Mouse (Mus musculus) liver, embryonic 13.5 days (tissue): ENCODE results near the gene Ly9. TPM values are rescaled to one million over a fixed set of nuclear protein-coding genes. Genes with fewer than 3 reads are reported as not detected.

Experiments
- ATAC-seq: fragments of 200-750 bp; cut with Nextera tagmentation; 2 replicates; pipeline ENCODE4 v1.8.0; 2017; ENCODE audit warnings: low read depth, mild to moderate bottlenecking, moderate number of reproducible peaks, moderate library complexity
- DNase-seq: peaks from one replicate; pipeline ENCODE4 v3.0.0; 2022
- H3K27ac ChIP-seq: fragments of 300-500 bp; sonication (generic); 2 replicates; pipeline ENCODE4 v1.5.1; 2015; ENCODE audit warnings: moderate library complexity, mild to moderate bottlenecking, inconsistent platforms
- H3K27me3 ChIP-seq: fragments of 300-500 bp; sonication (generic); 2 replicates; pipeline ENCODE4 v1.6.1; 2015; ENCODE audit warnings: mild to moderate bottlenecking, inconsistent platforms
- H3K36me3 ChIP-seq: fragments of 300-500 bp; sonication (generic); 2 replicates; pipeline ENCODE4 v1.6.1; 2015; ENCODE audit warnings: mild to moderate bottlenecking, inconsistent platforms
- H3K4me1 ChIP-seq: fragments of 300-500 bp; sonication (generic); replicated peaks from 2 replicates; pipeline ENCODE4 v1.6.1; 2015; ENCODE audit warnings: inconsistent platforms
- H3K4me2 ChIP-seq: fragments of 300-500 bp; sonication (generic); 2 replicates; pipeline ENCODE4 v1.6.1; 2015; ENCODE audit warnings: inconsistent platforms, mild to moderate bottlenecking, moderate library complexity
- H3K4me3 ChIP-seq: fragments of 300-500 bp; sonication (generic); replicated peaks from 2 replicates; pipeline ENCODE4 v1.5.1; 2015; ENCODE audit warnings: mild to moderate bottlenecking, inconsistent platforms
- H3K9ac ChIP-seq: fragments of 300-500 bp; sonication (generic); 2 replicates; pipeline ENCODE4 v1.6.1; 2015; ENCODE audit warnings: mild to moderate bottlenecking, inconsistent platforms
- H3K9me3 ChIP-seq: fragments of 300-500 bp; sonication (generic); replicated peaks from 2 replicates; pipeline ENCODE4 v1.6.1; 2016; ENCODE audit warnings: inconsistent platforms
- WGBS: fragments of 180-500 bp; shearing (Covaris S2); methylation state at CpG from one replicate; pipeline ENCODE4 v1.1.7; 2015; ENCODE audit not compliant: insufficient replicate concordance; 5-methylcytosine and 5-hydroxymethylcytosine counted together
- polyA plus RNA-seq: library from polyadenylated mRNA; unstranded; fragments of >200 nt; fragmentation: Nextera tagmentation; extraction: Ambion mirVana; gene quantifications from 2 replicates; pipeline ENCODE4 v1.2.1, GENCODE M21; 2015

The Ly9 gene
- polyA plus RNA-seq: 0.95 and 1.4 TPM in 2 replicates

DNA sequence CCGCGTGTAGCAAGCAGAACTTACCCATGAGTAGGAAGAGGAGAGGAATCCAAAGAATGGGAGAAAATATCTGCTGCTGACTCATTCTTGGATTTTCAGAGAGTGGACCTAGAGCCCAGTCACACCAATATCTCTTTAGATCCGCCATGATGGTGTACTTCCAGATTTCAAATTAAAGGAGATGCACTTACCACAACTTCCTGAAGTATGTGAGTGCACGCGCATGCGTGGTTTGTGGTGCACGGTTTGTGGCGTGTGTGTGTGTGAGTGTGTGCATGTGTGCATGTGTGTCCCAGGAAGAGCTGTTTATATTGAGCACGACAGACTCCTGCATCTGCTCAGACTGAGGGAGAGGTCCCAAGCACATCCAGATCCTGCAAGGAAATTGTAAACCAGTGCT lies at the start of gene Ly9:
TSS of gene Ly9 (minus strand) at position 235 of the 400 bp plus-strand sequence.
- H3K9me3 ChIP-seq: no peaks in the 10 kb centered on the region
- no peak for DNase-seq
- H3K4me3 ChIP-seq: no peak within 1 kb of the TSS
- 23% methylated on average over 9 of the region's 9 CpGs for WGBS
- no peak for ATAC-seq
- H3K27ac ChIP-seq: no peak within 1 kb of the TSS
- H3K4me2 ChIP-seq: peak within 1 kb of the TSS; percentile 25; the same call in 1 of the 2 replicates
- H3K9ac ChIP-seq: no peak within 1 kb of the TSS
- no peaks in the 10 kb centered on the region for H3K27me3 ChIP-seq
- no peaks in the 10 kb centered on the region for H3K36me3 ChIP-seq
- no peaks in the 10 kb centered on the region for H3K4me1 ChIP-seq

DNA sequence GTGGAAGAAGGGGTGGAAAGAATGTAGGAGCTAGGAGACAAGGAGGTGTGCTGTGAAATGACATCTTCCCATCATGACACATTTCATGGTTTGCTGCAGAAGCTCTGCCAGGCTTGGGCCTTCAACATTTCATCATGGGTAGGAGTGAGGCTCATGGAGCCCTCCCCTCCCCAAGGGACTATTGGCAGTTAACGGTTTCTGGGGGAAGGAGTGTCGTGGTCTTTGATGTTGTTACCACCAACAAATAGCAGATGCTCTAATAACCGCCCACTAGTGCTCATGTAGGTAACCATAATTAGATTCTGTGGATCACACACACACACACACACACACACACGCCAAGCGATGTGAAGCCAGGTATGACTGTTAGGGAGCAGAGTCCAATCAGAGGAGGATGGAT lies 45.5 kb upstream of the Ly9 start, which contains the start of gene Slamf7:
TSS of gene Slamf7 (minus strand) at position 302 of the 400 bp plus-strand sequence.
- no peak within 1 kb of the TSS for H3K4me3 ChIP-seq
- no peaks in the 10 kb centered on the region for H3K4me1 ChIP-seq
- no peak within 1 kb of the TSS for H3K27ac ChIP-seq
- no peaks in the 10 kb centered on the region for H3K9me3 ChIP-seq
- no peak within 1 kb of the TSS for H3K4me2 ChIP-seq
- H3K36me3 ChIP-seq: no peaks in the 10 kb centered on the region
- WGBS: 62% methylated on average over 5 of the region's 5 CpGs
- no peaks in the 10 kb centered on the region for H3K27me3 ChIP-seq
- no peak for ATAC-seq
- no peak within 1 kb of the TSS for H3K9ac ChIP-seq
- DNase-seq: no peak

DNA sequence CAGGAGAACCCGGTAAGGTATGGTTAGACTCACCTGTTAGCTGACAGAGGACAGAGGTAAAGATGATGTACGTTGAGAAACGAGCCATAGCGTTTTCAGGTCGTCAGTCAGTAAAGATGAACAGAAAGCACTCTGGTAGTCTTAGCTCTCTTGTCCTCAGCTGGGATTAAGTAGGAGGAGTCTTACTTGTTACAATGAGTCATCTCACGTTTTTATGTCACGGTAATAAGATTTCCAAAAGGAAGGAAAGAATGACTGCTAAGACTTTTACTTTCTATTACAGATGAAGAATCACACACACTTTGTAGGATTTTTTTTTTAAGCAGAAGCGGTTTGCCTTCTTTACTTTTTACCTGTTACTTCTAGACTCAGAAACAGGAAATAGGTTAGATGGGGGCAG lies 41.6 kb upstream of the Ly9 start:
- H3K9me3 ChIP-seq: no peaks in the 10 kb centered on the region
- H3K27ac ChIP-seq: no peak overlapping the region
- peaks cover 5% of the 10 kb centered on the region for H3K4me1 ChIP-seq
- WGBS: 57% methylated on average over 8 of the region's 8 CpGs
- no peak for ATAC-seq
- H3K27me3 ChIP-seq: no peaks in the 10 kb centered on the region
- no peak overlapping the region for H3K9ac ChIP-seq
- H3K4me2 ChIP-seq: no peak overlapping the region
- no peak for DNase-seq
- H3K4me3 ChIP-seq: no peak overlapping the region
- H3K36me3 ChIP-seq: no peaks in the 10 kb centered on the region

DNA sequence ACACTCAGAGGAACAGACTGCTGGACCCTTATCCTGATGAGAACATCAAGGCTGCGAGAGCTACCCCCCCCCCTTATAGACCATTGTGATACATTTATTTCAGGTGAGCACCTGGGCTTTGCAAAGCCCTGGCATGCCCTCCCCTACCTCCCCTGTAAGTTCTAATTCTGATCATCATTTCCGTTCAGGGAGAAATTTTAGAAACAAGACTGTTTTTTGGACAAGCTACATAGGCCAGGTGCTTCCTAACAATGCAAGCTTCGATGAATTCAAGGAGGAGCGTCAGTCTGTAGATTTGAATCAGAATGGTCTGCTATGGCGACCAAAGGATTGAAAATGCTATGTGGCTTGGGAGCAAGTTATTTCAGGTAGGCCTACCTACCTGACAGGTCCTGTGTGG lies 40.5 kb upstream of the Ly9 start:
- Histone ChIP-seq H3K27ac (no peak overlapping the region), H3K4me3 (no peak overlapping the region), H3K4me2 (no peak overlapping the region), H3K27me3 (no peaks in the 10 kb centered on the region), H3K36me3 (no peaks in the 10 kb centered on the region), H3K9me3 (no peaks in the 10 kb centered on the region), H3K4me1 (peaks cover 12% of the 10 kb centered on the region), H3K9ac (no peak overlapping the region)
- DNase-seq (no peak), ATAC-seq (no peak)
- 64% methylated on average over 5 of the region's 5 CpGs for WGBS

DNA sequence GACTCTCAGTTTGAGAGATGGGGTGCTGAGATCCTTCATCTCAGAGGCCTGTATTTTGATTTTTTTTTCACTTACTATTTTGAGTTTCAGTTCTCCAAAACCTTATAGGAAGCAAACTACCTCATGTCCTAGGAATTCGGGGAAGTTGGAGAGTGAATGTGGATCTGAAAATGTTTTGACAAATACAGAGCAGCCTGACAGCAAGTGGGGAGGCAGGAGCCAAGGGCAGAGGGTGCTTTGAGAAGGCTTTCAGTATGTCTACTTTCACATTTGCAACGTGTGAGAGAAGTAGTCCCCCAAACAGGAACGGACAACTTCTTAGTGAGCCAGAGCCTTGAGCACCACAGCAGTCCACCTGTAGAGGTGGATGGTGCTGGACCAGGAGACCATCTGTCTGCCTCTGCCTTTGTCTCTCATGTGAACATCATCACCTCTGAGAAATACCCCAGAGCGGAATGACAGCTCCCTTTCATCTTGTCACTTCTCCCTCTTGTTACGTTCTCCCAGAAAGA lies 39.3 kb upstream of the Ly9 start:
- no peak overlapping the region for H3K4me2 ChIP-seq
- no peaks in the 10 kb centered on the region for H3K36me3 ChIP-seq
- no peak overlapping the region for H3K9ac ChIP-seq
- peaks cover 12% of the 10 kb centered on the region for H3K4me1 ChIP-seq
- no peaks in the 10 kb centered on the region for H3K9me3 ChIP-seq
- H3K27me3 ChIP-seq: no peaks in the 10 kb centered on the region
- no peak overlapping the region for H3K4me3 ChIP-seq
- DNase-seq: no peak
- WGBS: 52% methylated on average over 5 of the region's 5 CpGs
- H3K27ac ChIP-seq: no peak overlapping the region
- no peak for ATAC-seq

DNA sequence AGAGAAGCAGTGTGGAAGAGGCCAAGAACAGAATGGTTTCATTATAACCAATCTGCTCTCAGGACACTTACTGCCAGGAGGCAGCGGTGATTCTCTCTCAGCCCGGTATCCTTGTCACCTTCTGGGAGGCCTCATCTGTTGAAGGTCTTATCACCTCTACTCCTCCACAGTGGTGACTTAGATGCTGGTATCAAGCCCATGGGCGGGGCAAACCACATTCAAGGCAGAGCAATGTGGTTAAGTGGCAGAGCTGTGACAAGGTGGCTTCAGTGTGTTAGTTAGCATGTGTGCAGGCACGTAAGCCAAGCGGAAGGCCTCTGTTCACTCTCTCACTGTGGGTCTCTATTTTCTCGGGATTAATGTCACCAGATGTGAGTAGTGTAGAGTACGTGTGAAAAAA lies 36.4 kb upstream of the Ly9 start:
- no peaks in the 10 kb centered on the region for H3K27me3 ChIP-seq
- H3K4me3 ChIP-seq: no peak overlapping the region
- no peaks in the 10 kb centered on the region for H3K36me3 ChIP-seq
- no peak overlapping the region for H3K4me2 ChIP-seq
- 24% methylated on average over 7 of the region's 7 CpGs for WGBS
- ATAC-seq: peak; percentile 95
- H3K4me1 ChIP-seq: peaks cover 12% of the 10 kb centered on the region
- no peak overlapping the region for H3K27ac ChIP-seq
- H3K9ac ChIP-seq: no peak overlapping the region
- peak; percentile 70 for DNase-seq
- H3K9me3 ChIP-seq: no peaks in the 10 kb centered on the region

DNA sequence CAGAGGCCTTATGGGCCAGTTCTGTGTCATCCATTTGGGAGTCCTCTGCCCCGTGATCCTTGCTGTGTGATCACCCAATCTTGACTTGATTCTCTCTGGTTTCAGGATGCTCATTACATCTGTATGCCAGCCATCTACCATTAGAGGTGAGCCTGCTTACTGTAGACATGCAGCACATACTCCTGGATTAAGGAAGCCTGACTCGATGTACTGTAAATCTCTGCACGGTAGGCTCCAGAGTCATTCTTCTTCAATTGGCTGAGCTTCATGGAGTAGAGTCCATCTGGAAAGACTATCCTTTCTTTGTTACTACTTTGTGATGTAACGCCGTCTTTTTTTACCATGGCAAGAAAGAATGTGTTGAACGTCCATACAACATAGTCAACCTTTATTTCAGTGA lies 33.6 kb upstream of the Ly9 start:
- H3K9me3 ChIP-seq: no peaks in the 10 kb centered on the region
- DNase-seq: no peak
- peaks cover 12% of the 10 kb centered on the region for H3K4me1 ChIP-seq
- no peak overlapping the region for H3K4me3 ChIP-seq
- 78% methylated on average over 6 of the region's 6 CpGs for WGBS
- no peaks in the 10 kb centered on the region for H3K36me3 ChIP-seq
- no peak for ATAC-seq
- H3K4me2 ChIP-seq: no peak overlapping the region
- no peaks in the 10 kb centered on the region for H3K27me3 ChIP-seq
- H3K27ac ChIP-seq: no peak overlapping the region
- H3K9ac ChIP-seq: no peak overlapping the region

DNA sequence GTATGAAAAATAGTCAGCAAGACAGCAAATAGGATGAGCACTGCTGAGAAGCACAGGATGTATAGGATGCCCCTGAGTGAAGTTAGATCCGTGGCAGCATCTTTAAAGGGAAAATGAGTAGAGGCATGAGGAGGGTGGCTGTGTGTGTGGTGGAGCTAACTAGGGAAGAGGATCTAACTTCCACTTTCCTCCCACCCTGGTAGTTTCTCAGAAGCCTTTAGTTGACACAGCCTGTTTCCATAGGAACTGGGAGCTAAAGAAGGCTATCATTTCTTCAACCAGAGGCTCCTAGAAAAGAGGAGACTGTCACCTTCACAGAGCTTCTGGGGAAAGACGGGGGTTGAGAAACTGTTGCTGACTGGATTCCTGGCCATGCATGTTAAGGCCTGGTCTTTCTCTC lies 31.5 kb upstream of the Ly9 start:
- H3K27ac ChIP-seq: no peak overlapping the region
- ATAC-seq (no peak), DNase-seq (no peak)
- 56% methylated on average over 2 of the region's 2 CpGs for WGBS
- no peak overlapping the region for H3K9ac ChIP-seq
- H3K36me3 ChIP-seq: no peaks in the 10 kb centered on the region
- no peaks in the 10 kb centered on the region for H3K9me3 ChIP-seq
- H3K27me3 ChIP-seq: no peaks in the 10 kb centered on the region
- no peak overlapping the region for H3K4me2 ChIP-seq
- no peak overlapping the region for H3K4me3 ChIP-seq
- peaks cover 5% of the 10 kb centered on the region for H3K4me1 ChIP-seq

DNA sequence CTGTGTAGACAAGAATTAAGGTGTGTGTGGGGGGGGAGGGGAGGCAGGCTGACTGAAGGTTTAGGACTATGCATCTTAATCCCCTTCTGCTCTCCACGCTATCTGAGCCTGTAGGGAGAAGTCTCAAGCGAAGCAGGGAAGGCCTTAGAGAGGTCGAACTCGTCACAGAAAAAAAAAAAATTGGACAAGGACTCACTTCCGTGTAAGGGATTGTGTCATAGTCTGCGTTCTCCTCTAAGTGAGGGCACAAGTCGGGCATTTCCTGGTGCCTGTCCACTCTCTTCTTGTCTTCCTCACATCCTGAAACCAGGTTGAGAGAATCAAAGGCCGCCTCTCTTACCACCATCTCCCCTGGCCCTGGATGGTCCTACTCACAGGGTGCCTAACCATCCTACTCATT lies 29.9 kb upstream of the Ly9 start:
- no peak overlapping the region for H3K27ac ChIP-seq
- no peaks in the 10 kb centered on the region for H3K27me3 ChIP-seq
- no peak overlapping the region for H3K9ac ChIP-seq
- no peaks in the 10 kb centered on the region for H3K4me1 ChIP-seq
- DNase-seq (no peak), ATAC-seq (no peak)
- H3K36me3 ChIP-seq: no peaks in the 10 kb centered on the region
- no peak overlapping the region for H3K4me3 ChIP-seq
- 53% methylated on average over 8 of the region's 8 CpGs for WGBS
- H3K4me2 ChIP-seq: no peak overlapping the region
- no peaks in the 10 kb centered on the region for H3K9me3 ChIP-seq

DNA sequence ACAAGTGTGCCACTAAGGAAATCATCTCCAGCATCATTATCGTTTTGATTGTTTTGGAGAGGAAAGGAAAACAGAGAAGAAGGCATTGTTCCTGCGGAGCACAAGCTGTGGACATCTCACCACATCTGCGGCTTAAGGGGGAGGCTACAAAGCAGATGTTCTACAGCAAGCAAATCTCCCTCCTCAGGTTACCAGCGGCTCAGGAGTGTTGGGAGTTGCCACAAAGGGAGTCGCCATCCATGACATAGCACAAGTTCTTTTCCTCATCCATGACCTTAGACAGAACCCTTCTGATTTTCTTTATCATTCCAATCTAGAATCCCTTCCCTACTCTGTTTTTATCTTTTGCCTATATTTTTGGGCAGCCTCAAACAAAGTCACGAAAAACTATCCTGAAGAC lies 28.5 kb upstream of the Ly9 start:
- no peaks in the 10 kb centered on the region for H3K27me3 ChIP-seq
- no peak for ATAC-seq
- H3K4me3 ChIP-seq: no peak overlapping the region
- 41% methylated on average over 6 of the region's 6 CpGs for WGBS
- DNase-seq: no peak
- no peaks in the 10 kb centered on the region for H3K36me3 ChIP-seq
- no peaks in the 10 kb centered on the region for H3K4me1 ChIP-seq
- H3K4me2 ChIP-seq: no peak overlapping the region
- H3K9ac ChIP-seq: no peak overlapping the region
- no peaks in the 10 kb centered on the region for H3K9me3 ChIP-seq
- no peak overlapping the region for H3K27ac ChIP-seq

DNA sequence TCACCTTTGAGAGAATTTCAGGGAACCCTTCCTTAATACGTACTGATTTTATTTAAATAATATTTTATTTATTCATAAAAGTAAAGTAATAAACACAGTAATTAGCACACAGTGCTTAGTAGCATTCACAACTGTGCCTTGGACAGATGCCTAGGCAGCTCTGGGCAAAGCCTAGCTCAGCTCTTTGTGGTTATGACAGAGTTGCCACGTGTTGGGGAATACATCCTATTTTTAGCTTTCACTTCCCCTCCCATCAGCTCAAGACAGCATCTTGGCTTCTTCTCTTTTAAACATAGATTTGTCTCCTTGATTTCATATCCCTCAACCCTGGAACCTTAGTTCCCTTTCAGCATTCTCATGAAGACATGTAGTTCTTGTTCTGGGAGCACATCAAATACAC lies 24.2 kb upstream of the Ly9 start:
- Histone ChIP-seq H3K36me3 (no peaks in the 10 kb centered on the region), H3K4me3 (no peak overlapping the region), H3K4me2 (no peak overlapping the region), H3K9ac (no peak overlapping the region), H3K4me1 (no peaks in the 10 kb centered on the region), H3K27ac (no peak overlapping the region), H3K9me3 (no peaks in the 10 kb centered on the region), H3K27me3 (no peaks in the 10 kb centered on the region)
- ATAC-seq: no peak
- 30% methylated on average over 2 of the region's 2 CpGs for WGBS
- no peak for DNase-seq

DNA sequence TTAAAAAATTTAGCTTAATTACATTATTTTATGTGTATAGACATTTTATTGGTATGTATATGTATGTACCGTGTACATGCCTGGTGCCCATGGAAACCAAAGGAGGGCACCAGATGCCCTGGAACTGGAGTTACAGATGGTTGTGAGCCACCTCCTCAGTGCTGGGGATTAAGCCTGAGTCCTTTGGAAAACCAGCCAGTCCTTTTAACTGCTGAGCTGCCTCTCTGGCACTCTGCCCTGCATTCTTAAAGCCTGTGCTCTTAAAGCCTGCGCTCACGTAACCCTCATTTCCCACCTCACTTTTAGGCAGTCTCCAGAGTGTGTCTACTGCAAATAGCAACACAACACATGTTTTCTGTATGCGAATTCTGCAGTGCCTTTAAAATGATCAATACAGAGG lies 23.7 kb upstream of the Ly9 start:
- DNase-seq (no peak), ATAC-seq (no peak)
- Histone ChIP-seq H3K9ac (no peak overlapping the region), H3K4me1 (no peaks in the 10 kb centered on the region), H3K27me3 (no peaks in the 10 kb centered on the region), H3K9me3 (no peaks in the 10 kb centered on the region), H3K4me3 (no peak overlapping the region), H3K27ac (no peak overlapping the region), H3K36me3 (no peaks in the 10 kb centered on the region), H3K4me2 (no peak overlapping the region)
- 67% methylated on average over 4 of the region's 4 CpGs for WGBS
